Mouse (Mus musculus): ENCODE data around the gene Med28. TPM values are rescaled to one million over a fixed set of nuclear protein-coding genes. Genes with fewer than 3 reads are reported as not detected.
A peak's percentile ranks its signal among the peaks of the same experiment; 100 is the strongest.

The Med28 gene
- polyA plus RNA-seq, 1 experiment from 2014 or later = 341 TPM

- peak overlapping the region; percentile 92 for H3K4me3 ChIP-seq
- peaks cover 24% of the 10 kb centered on the region for H3K36me3 ChIP-seq
- no peaks in the 10 kb centered on the region for H3K27me3 ChIP-seq (ENCODE audit: insufficient read depth, poor library complexity, severe bottlenecking)
- H3K27ac ChIP-seq = peak overlapping the region; percentile 95
- DNase-seq (ENCODE audit: low spot score) = no peak
- peaks cover 19% of the 10 kb centered on the region for H3K4me1 ChIP-seq (replicated peaks)
- 6% methylated on average over 5 of the region's 5 CpGs for WGBS
- no peaks in the 10 kb centered on the region for H3K9me3 ChIP-seq
These were observed 731 bp downstream of the Med28 start for GRCm38 (mm10) chr5:45520809-45521110.

- Histone ChIP-seq H3K27ac (no peak overlapping the region), H3K4me1 (replicated peaks) (peaks cover 19% of the 10 kb centered on the region), H3K36me3 (peaks cover 33% of the 10 kb centered on the region), H3K9me3 (no peaks in the 10 kb centered on the region), H3K27me3 (ENCODE audit: insufficient read depth, poor library complexity, severe bottlenecking) (no peaks in the 10 kb centered on the region), H3K4me3 (peak overlapping the region; percentile 92)
- 93% methylated on average over 6 of the region's 6 CpGs for WGBS
- no peak for DNase-seq (ENCODE audit: low spot score)
These were observed 1.6 kb downstream of the Med28 start for GRCm38 (mm10) chr5:45521601-45522000.

GRCm38 (mm10) chr5:45525101-45525500 lies 5.1 kb downstream of the Med28 start:
- H3K9me3 ChIP-seq = no peaks in the 10 kb centered on the region
- H3K27me3 ChIP-seq (ENCODE audit: insufficient read depth, poor library complexity, severe bottlenecking) = no peaks in the 10 kb centered on the region
- no peak overlapping the region for H3K4me3 ChIP-seq
- DNase-seq (ENCODE audit: low spot score) = no peak
- H3K4me1 ChIP-seq (replicated peaks) = peaks cover 15% of the 10 kb centered on the region
- H3K36me3 ChIP-seq = peaks cover 67% of the 10 kb centered on the region
- WGBS = 93% methylated on average over 10 of the region's 10 CpGs
- H3K27ac ChIP-seq = no peak overlapping the region

GRCm38 (mm10) chr5:45526338-45526737 lies 6.3 kb downstream of the Med28 start:
- DNase-seq (ENCODE audit: low spot score) = no peak
- no peaks in the 10 kb centered on the region for H3K9me3 ChIP-seq
- no peak overlapping the region for H3K27ac ChIP-seq
- H3K4me3 ChIP-seq = no peak overlapping the region
- peaks cover 9% of the 10 kb centered on the region for H3K4me1 ChIP-seq (replicated peaks)
- 96% methylated on average over 4 of the region's 4 CpGs for WGBS
- no peaks in the 10 kb centered on the region for H3K27me3 ChIP-seq (ENCODE audit: insufficient read depth, poor library complexity, severe bottlenecking)
- peaks cover 77% of the 10 kb centered on the region for H3K36me3 ChIP-seq

GRCm38 (mm10) chr5:45529696-45530095 lies 9.7 kb downstream of the Med28 start:
- no peaks in the 10 kb centered on the region for H3K27me3 ChIP-seq (ENCODE audit: insufficient read depth, poor library complexity, severe bottlenecking)
- no peaks in the 10 kb centered on the region for H3K9me3 ChIP-seq
- 94% methylated on average over 3 of the region's 3 CpGs for WGBS
- peaks cover 69% of the 10 kb centered on the region for H3K36me3 ChIP-seq
- H3K4me1 ChIP-seq (replicated peaks) = peaks cover 7% of the 10 kb centered on the region; the same call in 1 of the 2 replicates
- no peak overlapping the region for H3K4me3 ChIP-seq
- H3K27ac ChIP-seq = no peak overlapping the region
- DNase-seq (ENCODE audit: low spot score) = no peak

GRCm38 (mm10) chr5:45534319-45535098 lies 14.5 kb downstream of the Med28 start:
- Histone ChIP-seq H3K4me3 (no peak overlapping the region), H3K36me3 (peaks cover 21% of the 10 kb centered on the region), H3K27ac (no peak overlapping the region), H3K27me3 (ENCODE audit: insufficient read depth, poor library complexity, severe bottlenecking) (no peaks in the 10 kb centered on the region), H3K9me3 (no peaks in the 10 kb centered on the region), H3K4me1 (replicated peaks) (peaks cover 7% of the 10 kb centered on the region; the same call in 1 of the 2 replicates)
- 6% methylated on average over 17 of the region's 17 CpGs for WGBS
- peak; percentile 80 for DNase-seq (ENCODE audit: low spot score)

- no peak for DNase-seq (ENCODE audit: low spot score)
These were observed 15.1 kb downstream of the Med28 start for GRCm38 (mm10) chr5:45535177-45535576.

GRCm38 (mm10) chr5:45539502-45539901 lies 19.5 kb downstream of the Med28 start:
- H3K9me3 ChIP-seq = no peaks in the 10 kb centered on the region
- no peak overlapping the region for H3K4me3 ChIP-seq
- WGBS = 59% methylated on average over 10 of the region's 10 CpGs
- H3K36me3 ChIP-seq = no peaks in the 10 kb centered on the region
- H3K27ac ChIP-seq = no peak overlapping the region
- H3K27me3 ChIP-seq (ENCODE audit: insufficient read depth, poor library complexity, severe bottlenecking) = no peaks in the 10 kb centered on the region
- 0 out of 2 replicates have a peak, but pooled peaks cover 1% of the 10 kb centered on the region for H3K4me1 ChIP-seq (replicated peaks)
- no peak for DNase-seq (ENCODE audit: low spot score)

More at GRCm38 (mm10) chr5:45535177-45535576, 15.1 kb downstream of the Med28 start:
- no peak overlapping the region for H3K27ac ChIP-seq
- peaks cover 15% of the 10 kb centered on the region for H3K36me3 ChIP-seq
- peaks cover 7% of the 10 kb centered on the region; the same call in 1 of the 2 replicates for H3K4me1 ChIP-seq (replicated peaks)
- no peaks in the 10 kb centered on the region for H3K9me3 ChIP-seq
- no peaks in the 10 kb centered on the region for H3K27me3 ChIP-seq (ENCODE audit: insufficient read depth, poor library complexity, severe bottlenecking)
- no peak overlapping the region for H3K4me3 ChIP-seq
- 74% methylated on average over 4 of the region's 4 CpGs for whole genome bisulfite sequencing

GRCm38 (mm10) chr5:45543374-45543773 lies 23.3 kb downstream of the Med28 start:
- 75% methylated on average over 5 of the region's 5 CpGs for WGBS
- no peaks in the 10 kb centered on the region for H3K27me3 ChIP-seq (ENCODE audit: insufficient read depth, poor library complexity, severe bottlenecking)
- no peaks in the 10 kb centered on the region for H3K36me3 ChIP-seq
- H3K27ac ChIP-seq = no peak overlapping the region
- no peaks in the 10 kb centered on the region for H3K9me3 ChIP-seq
- no peak overlapping the region for H3K4me3 ChIP-seq
- H3K4me1 ChIP-seq (replicated peaks) = no peaks in the 10 kb centered on the region
- no peak for DNase-seq (ENCODE audit: low spot score)

GRCm38 (mm10) chr5:45549586-45549985 lies 29.6 kb downstream of the Med28 start:
- 95% methylated on average over 1 of the region's 1 CpGs for WGBS

GRCm38 (mm10) chr5:45564054-45564453 lies 44.0 kb downstream of the Med28 start:
- no peak for DNase-seq (ENCODE audit: low spot score)
- no peaks in the 10 kb centered on the region for H3K4me1 ChIP-seq (replicated peaks)
- H3K9me3 ChIP-seq = no peaks in the 10 kb centered on the region
- H3K4me3 ChIP-seq = no peak overlapping the region
- no peak overlapping the region for H3K27ac ChIP-seq
- no peaks in the 10 kb centered on the region for H3K36me3 ChIP-seq
- 71% methylated on average over 6 of the region's 6 CpGs for WGBS
- H3K27me3 ChIP-seq (ENCODE audit: insufficient read depth, poor library complexity, severe bottlenecking) = no peaks in the 10 kb centered on the region

More at GRCm38 (mm10) chr5:45549586-45549985, 29.6 kb downstream of the Med28 start:
- Histone ChIP-seq H3K4me3 (no peak overlapping the region), H3K36me3 (no peaks in the 10 kb centered on the region), H3K27ac (no peak overlapping the region), H3K27me3 (ENCODE audit: insufficient read depth, poor library complexity, severe bottlenecking) (no peaks in the 10 kb centered on the region), H3K9me3 (no peaks in the 10 kb centered on the region), H3K4me1 (replicated peaks) (no peaks in the 10 kb centered on the region)
- DNase-seq (ENCODE audit: low spot score) = no peak

- H3K9me3 ChIP-seq = no peaks in the 10 kb centered on the region
- H3K4me1 ChIP-seq (replicated peaks) = no peaks in the 10 kb centered on the region
- H3K27ac ChIP-seq = no peak overlapping the region
- 97% methylated on average over 1 of the region's 1 CpGs for WGBS
- no peaks in the 10 kb centered on the region for H3K27me3 ChIP-seq (ENCODE audit: insufficient read depth, poor library complexity, severe bottlenecking)
- no peak overlapping the region for H3K4me3 ChIP-seq
- no peak for DNase-seq (ENCODE audit: low spot score)
- H3K36me3 ChIP-seq = no peaks in the 10 kb centered on the region
These were observed 45.8 kb downstream of the Med28 start for GRCm38 (mm10) chr5:45565829-45566228.

GRCm38 (mm10) chr5:45572816-45573215 lies 52.8 kb downstream of the Med28 start:
- H3K4me1 ChIP-seq (replicated peaks) = peaks cover 6% of the 10 kb centered on the region
- H3K9me3 ChIP-seq = no peaks in the 10 kb centered on the region
- no peak overlapping the region for H3K27ac ChIP-seq
- DNase-seq (ENCODE audit: low spot score) = no peak
- no peaks in the 10 kb centered on the region for H3K27me3 ChIP-seq (ENCODE audit: insufficient read depth, poor library complexity, severe bottlenecking)
- 41% methylated on average over 5 of the region's 5 CpGs for WGBS
- no peaks in the 10 kb centered on the region for H3K36me3 ChIP-seq
- no peak overlapping the region for H3K4me3 ChIP-seq
